Mouse (Mus musculus) hindbrain, embryonic 11.5 days (tissue): ENCODE measurements around the gene Fbxo31. TPM values are rescaled to one million over a fixed set of nuclear protein-coding genes. Genes with fewer than 3 reads are reported as not detected.

Experiments
- polyA plus RNA-seq: library from polyadenylated mRNA; unstranded; fragments of >200 nt; fragmentation: Nextera tagmentation; extraction: Ambion mirVana; gene quantifications from 2 replicates; pipeline ENCODE4 v1.2.1, GENCODE M21; 2014

Gene Fbxo31
- polyA plus RNA-seq, 1 experiment from 2014 or later: 13.2 TPM

Other genes starting within 250 kb of the Fbxo31 start
- not detected in 2 replicates for gene 1700018B08Rik, start 34.5 kb downstream of the Fbxo31 start, polyA plus RNA-seq
- 297 and 307 TPM in 2 replicates for gene Map1lc3b, start 11.6 kb upstream of the Fbxo31 start, polyA plus RNA-seq
- gene Zcchc14, start 74.1 kb upstream of the Fbxo31 start, polyA plus RNA-seq: 25.8 and 30.4 TPM in 2 replicates
- gene Jph3, start 150.8 kb upstream of the Fbxo31 start, polyA plus RNA-seq: 11.1 and 11.2 TPM in 2 replicates